Mouse (Mus musculus) intestine, embryonic 16.5 days (tissue): Measurements from ENCODE around the gene Crtac1. TPM values are rescaled to one million over a fixed set of nuclear protein-coding genes. Genes with fewer than 3 reads are reported as not detected.

Experiments used
- ATAC-seq: fragments of 200-750 bp; cut with Nextera tagmentation; 2 replicates; pipeline ENCODE4 v1.8.0; 2017; ENCODE audit warnings: moderate TSS enrichment, moderate library complexity
- H3K27ac ChIP-seq: fragments of 300-500 bp; sonication (generic); 2 replicates; pipeline ENCODE4 v1.5.1; 2014; ENCODE audit warnings: mild to moderate bottlenecking, low read length
- H3K27me3 ChIP-seq: fragments of 300-500 bp; sonication (generic); replicated peaks from 2 replicates; pipeline ENCODE4 v1.6.1; 2014; ENCODE audit warnings: low read length, control low read depth, mixed read lengths; ENCODE audit not compliant: control insufficient read depth, insufficient read depth
- H3K36me3 ChIP-seq: fragments of 300-500 bp; sonication (generic); 2 replicates; pipeline ENCODE4 v1.6.1; 2014; ENCODE audit warnings: low read length, control low read depth; ENCODE audit not compliant: control insufficient read depth, insufficient read depth
- H3K4me1 ChIP-seq: fragments of 300-500 bp; sonication (generic); 2 replicates; pipeline ENCODE4 v1.6.1; 2014; ENCODE audit warnings: low read length, control low read depth, mixed read lengths; ENCODE audit not compliant: control insufficient read depth, insufficient read depth
- H3K4me2 ChIP-seq: fragments of 300-500 bp; sonication (generic); 2 replicates; pipeline ENCODE4 v1.6.1; 2014; ENCODE audit warnings: low read depth, low read length, control low read depth
- H3K4me3 ChIP-seq: fragments of 300-500 bp; sonication (generic); 2 replicates; pipeline ENCODE4 v1.5.1; 2014; ENCODE audit warnings: mild to moderate bottlenecking, low read length
- H3K9ac ChIP-seq: fragments of 300-500 bp; sonication (generic); 2 replicates; pipeline ENCODE4 v1.6.1; 2014; ENCODE audit warnings: low read depth, low read length
- H3K9me3 ChIP-seq: fragments of 300-500 bp; sonication (generic); 2 replicates; pipeline ENCODE4 v1.6.1; 2016; ENCODE audit warnings: low read length, control low read depth; ENCODE audit not compliant: control insufficient read depth
- WGBS: fragments of 180-500 bp; shearing (Covaris S2); extraction: QIAGEN DNeasy Blood & Tissue Kit; methylation state at CpG from one replicate; pipeline ENCODE4 v1.1.7; 2014; 5-methylcytosine and 5-hydroxymethylcytosine counted together
- polyA plus RNA-seq: library from polyadenylated mRNA; unstranded; fragments of >200 nt; fragmentation: Nextera tagmentation; extraction: Ambion mirVana; gene quantifications from 2 replicates; pipeline ENCODE4 v1.2.1, GENCODE M21; 2015

Gene Crtac1
- polyA plus RNA-seq, 1 experiment from 2014 or later: 5.6 TPM

DNA sequence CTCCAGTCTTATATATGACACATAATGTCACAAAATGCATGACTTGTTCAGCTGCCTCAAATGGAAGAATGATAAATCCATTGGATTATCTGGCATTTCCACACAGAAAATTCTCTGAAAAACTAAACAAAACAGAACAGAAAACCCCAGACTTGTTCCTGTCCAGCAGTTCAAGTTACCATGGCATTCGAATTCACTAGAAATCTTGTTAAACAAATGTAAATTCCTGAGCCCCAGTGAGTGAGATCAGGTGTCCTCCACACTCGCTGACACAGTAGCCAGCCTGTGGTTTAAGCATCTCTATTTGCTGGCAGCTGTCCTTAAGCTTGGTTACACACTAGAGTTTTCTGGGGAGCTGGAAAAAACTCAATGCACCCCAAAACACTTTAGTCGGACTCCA, 168.1 kb downstream of the Crtac1 start:
- Histone ChIP-seq H3K9me3 (no peaks in the 10 kb centered on the region), H3K4me3 (no peak overlapping the region), H3K4me2 (no peak overlapping the region), H3K36me3 (no peaks in the 10 kb centered on the region), H3K27me3 (no peaks in the 10 kb centered on the region), H3K9ac (no peak overlapping the region), H3K27ac (no peak overlapping the region), H3K4me1 (no peaks in the 10 kb centered on the region)
- WGBS: 47% methylated on average over 3 of the region's 3 CpGs
- no peak for ATAC-seq

DNA sequence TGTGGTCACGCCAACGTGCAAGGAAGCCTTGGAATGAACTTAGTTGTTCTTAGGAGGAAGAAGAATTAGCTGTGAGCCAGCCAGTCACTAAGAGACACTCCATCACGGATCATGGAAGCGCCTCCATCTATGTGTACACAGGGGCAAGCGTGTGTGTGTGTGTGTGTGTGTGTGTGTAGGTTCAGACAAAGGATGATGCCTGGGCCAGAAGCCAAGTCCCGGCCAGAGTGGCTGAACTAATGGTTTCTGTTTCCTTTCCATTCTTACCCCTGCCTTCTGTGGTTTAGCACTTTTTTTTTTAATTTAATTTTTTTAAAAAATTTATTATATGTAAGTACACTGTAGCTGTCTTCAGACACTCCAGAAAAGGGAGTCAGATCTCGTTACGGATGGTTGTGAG, 171.1 kb downstream of the Crtac1 start:
- no peaks in the 10 kb centered on the region for H3K9me3 ChIP-seq
- no peaks in the 10 kb centered on the region for H3K36me3 ChIP-seq
- H3K27me3 ChIP-seq: no peaks in the 10 kb centered on the region
- H3K4me2 ChIP-seq: no peak overlapping the region
- no peak overlapping the region for H3K4me3 ChIP-seq
- H3K9ac ChIP-seq: no peak overlapping the region
- no peaks in the 10 kb centered on the region for H3K4me1 ChIP-seq
- ATAC-seq: no peak
- H3K27ac ChIP-seq: no peak overlapping the region
- WGBS: 73% methylated on average over 8 of the region's 8 CpGs

DNA sequence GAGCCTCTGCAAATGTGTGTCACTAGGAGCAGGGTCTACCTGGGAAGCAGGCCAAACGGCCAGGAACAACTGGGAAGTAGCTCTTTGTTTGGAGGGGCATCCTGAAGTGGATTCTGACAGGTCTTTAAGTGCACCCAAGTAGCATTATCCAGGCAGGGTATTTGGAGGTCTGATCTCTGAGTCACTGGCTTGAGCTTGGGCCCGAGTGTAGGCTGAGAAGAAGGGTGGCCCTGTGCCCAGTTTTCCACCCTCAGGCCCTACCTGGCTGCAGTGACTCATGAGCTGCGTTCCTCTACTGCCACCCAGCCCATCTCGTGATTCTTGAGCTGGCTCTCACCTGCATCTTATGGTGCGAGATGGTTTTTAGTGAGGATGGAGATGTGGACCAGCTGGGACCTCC, 173.0 kb downstream of the Crtac1 start:
- Histone ChIP-seq H3K9me3 (no peaks in the 10 kb centered on the region), H3K4me3 (no peak overlapping the region), H3K27me3 (no peaks in the 10 kb centered on the region; the same call in 1 of the 2 replicates), H3K27ac (no peak overlapping the region), H3K4me1 (no peaks in the 10 kb centered on the region), H3K4me2 (no peak overlapping the region), H3K36me3 (no peaks in the 10 kb centered on the region), H3K9ac (no peak overlapping the region)
- 73% methylated on average over 5 of the region's 5 CpGs for WGBS
- no peak for ATAC-seq

DNA sequence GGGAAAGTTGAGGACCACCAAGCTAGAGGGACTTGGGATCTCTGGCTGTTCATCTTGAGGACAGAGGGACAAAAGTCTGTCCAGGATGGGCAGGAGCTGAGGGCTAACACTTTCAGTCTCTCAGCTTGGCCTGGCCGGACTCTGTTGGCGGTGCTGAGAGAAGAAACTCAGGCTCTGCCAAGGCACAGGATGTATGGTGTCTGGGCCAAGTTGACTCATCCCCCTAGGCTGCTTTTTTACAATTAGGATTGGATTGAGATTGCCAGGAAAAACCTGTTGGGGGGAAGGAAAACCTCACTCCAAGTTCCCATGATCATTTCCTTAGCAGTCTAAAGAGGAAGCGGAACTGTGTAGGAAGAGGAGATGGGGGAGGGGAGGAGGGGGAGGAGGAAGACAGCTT, 173.6 kb downstream of the Crtac1 start:
- 72% methylated on average over 3 of the region's 3 CpGs for WGBS

DNA sequence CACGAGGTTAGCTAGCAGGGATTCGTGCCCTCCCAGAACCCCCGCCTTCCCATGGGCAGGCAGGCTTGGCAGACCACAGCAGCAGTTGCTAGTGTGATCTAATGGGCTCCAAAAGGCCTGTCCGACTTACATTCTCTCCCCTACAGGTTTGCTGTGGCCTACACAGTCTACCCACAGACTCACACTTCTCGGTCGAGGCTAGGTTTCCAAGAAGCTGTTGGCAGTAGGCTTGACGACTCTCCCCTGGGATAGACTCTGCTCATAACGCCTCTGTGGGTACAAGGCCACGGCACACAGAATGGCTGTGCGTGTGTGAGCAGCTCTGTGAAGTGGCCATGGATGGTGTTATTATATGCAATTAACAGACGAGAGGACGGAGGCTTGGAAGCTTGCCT, 174.3 kb downstream of the Crtac1 start:
- no peak overlapping the region for H3K9ac ChIP-seq
- no peak overlapping the region for H3K4me3 ChIP-seq
- H3K9me3 ChIP-seq: no peaks in the 10 kb centered on the region
- H3K4me1 ChIP-seq: no peaks in the 10 kb centered on the region
- H3K27ac ChIP-seq: no peak overlapping the region
- WGBS: 84% methylated on average over 12 of the region's 12 CpGs
- no peak overlapping the region for H3K4me2 ChIP-seq
- ATAC-seq: no peak
- no peaks in the 10 kb centered on the region; the same call in 1 of the 2 replicates for H3K27me3 ChIP-seq
- no peaks in the 10 kb centered on the region for H3K36me3 ChIP-seq

More for the DNA sequence above, 173.6 kb downstream of the Crtac1 start:
- Histone ChIP-seq H3K4me2 (no peak overlapping the region), H3K4me1 (no peaks in the 10 kb centered on the region), H3K27ac (no peak overlapping the region), H3K36me3 (no peaks in the 10 kb centered on the region), H3K4me3 (no peak overlapping the region), H3K9me3 (no peaks in the 10 kb centered on the region), H3K27me3 (no peaks in the 10 kb centered on the region; the same call in 1 of the 2 replicates), H3K9ac (no peak overlapping the region)
- ATAC-seq: no peak

DNA sequence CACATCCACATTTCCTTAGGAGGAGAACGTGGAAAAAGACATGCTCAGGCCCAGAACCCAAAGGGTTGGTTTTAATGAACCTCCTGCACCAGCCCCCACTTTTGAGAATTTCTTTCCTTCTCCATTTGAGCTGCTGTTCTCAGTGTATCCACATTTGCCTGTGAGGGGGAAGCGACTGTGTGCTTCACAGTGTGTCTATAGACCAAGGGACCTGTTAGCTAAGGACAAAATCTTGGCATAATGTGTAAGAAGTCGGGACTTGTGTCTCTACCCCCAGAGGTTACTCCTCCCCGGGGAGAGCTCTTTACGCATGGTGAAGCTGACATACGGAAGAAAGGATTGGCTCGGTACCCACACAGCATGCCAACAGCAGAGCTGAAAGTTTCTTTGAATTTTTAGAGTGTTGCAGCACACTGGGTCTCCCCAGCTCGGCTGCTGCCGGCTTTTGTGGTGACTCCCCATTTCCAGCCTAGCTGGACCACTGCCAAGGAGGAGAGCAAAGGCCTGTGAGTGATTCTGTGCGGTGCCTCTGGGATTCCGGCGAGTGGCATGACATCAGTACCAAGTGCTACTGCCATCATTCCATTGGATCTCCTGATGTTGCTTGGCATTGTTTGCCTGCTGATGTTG, 174.9 kb downstream of the Crtac1 start:
- H3K27ac ChIP-seq: no peak overlapping the region
- no peak overlapping the region for H3K4me3 ChIP-seq
- H3K4me2 ChIP-seq: no peak overlapping the region
- H3K9ac ChIP-seq: no peak overlapping the region
- no peaks in the 10 kb centered on the region for H3K9me3 ChIP-seq
- no peak for ATAC-seq
- H3K27me3 ChIP-seq: no peaks in the 10 kb centered on the region; the same call in 1 of the 2 replicates
- no peaks in the 10 kb centered on the region for H3K4me1 ChIP-seq
- no peaks in the 10 kb centered on the region for H3K36me3 ChIP-seq
- 82% methylated on average over 12 of the region's 12 CpGs for WGBS

DNA sequence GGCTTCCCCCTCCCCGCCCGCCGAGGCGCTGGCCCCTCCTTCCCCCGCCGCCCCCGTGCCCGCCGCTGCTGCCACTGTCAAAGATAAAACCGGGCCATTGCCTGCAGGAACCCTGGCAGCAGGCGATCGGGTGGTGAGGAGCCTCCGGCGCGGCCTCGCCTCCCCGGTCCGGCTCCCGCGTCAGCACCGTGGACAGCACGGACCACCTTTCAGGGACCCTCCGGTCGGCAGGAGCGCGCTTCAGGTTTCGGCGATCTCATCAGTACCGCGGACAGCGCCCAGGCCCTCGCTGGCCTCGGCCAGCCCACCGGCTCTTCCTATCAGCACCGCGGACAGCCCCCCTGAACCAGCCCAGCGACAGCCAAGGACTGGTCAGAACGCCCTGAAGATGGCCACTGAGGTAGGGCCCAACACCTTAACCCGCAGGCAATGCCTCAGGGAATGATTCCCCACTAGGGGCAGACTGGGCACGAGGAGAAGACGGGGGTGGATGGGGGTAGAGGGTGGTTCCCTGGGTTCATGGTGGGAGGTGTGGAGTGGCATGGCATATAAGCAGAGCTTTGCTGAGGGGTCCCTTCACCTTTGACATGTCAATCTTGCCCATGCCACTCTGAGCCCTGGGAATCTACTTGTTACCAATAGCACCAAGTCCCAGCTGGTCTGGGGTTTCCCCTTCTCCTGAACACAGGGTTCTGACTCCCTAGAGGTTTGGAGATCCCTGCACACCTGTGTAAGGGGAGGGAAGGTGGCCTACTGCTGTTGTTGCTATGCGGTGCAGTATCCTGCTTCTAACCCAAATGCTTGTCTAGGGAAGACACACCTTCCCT, 175.6 kb downstream of the Crtac1 start:
- H3K4me1 ChIP-seq: no peaks in the 10 kb centered on the region
- no peak overlapping the region for H3K9ac ChIP-seq
- H3K4me2 ChIP-seq: peak overlapping the region; percentile 75
- peak; percentile 87 for ATAC-seq
- no peaks in the 10 kb centered on the region for H3K9me3 ChIP-seq
- 4% methylated on average over 37 of the region's 42 CpGs for WGBS
- peak overlapping the region; percentile 42 for H3K4me3 ChIP-seq
- H3K36me3 ChIP-seq: no peaks in the 10 kb centered on the region
- no peak overlapping the region for H3K27ac ChIP-seq
- no peaks in the 10 kb centered on the region; the same call in 1 of the 2 replicates for H3K27me3 ChIP-seq

DNA sequence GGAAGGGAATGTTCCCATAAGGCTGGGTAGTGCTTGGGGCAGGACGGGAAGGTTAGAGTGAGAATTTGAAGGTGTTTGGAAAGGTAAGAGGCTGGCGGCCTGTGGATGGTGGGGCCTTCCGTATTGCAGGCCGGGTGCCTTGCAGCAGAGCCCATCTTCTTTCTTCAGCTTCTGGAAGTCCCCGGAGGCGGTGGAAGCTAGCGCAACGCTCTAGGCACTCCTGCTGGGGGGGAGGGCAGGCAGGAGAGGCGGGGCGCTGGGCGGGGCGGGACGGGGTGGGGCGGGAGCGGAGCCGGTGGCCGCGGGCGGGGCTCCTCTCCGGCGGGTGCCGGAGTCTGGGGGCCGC, 176.2 kb downstream of the Crtac1 start:
- 2% methylated on average over 5 of the region's 23 CpGs for WGBS
- Histone ChIP-seq H3K9ac (no peak overlapping the region), H3K27me3 (no peaks in the 10 kb centered on the region; the same call in 1 of the 2 replicates), H3K4me1 (no peaks in the 10 kb centered on the region), H3K9me3 (no peaks in the 10 kb centered on the region), H3K4me3 (peak overlapping the region; percentile 42), H3K4me2 (peak overlapping the region; percentile 75), H3K36me3 (no peaks in the 10 kb centered on the region), H3K27ac (no peak overlapping the region)
- ATAC-seq: peak; percentile 77

DNA sequence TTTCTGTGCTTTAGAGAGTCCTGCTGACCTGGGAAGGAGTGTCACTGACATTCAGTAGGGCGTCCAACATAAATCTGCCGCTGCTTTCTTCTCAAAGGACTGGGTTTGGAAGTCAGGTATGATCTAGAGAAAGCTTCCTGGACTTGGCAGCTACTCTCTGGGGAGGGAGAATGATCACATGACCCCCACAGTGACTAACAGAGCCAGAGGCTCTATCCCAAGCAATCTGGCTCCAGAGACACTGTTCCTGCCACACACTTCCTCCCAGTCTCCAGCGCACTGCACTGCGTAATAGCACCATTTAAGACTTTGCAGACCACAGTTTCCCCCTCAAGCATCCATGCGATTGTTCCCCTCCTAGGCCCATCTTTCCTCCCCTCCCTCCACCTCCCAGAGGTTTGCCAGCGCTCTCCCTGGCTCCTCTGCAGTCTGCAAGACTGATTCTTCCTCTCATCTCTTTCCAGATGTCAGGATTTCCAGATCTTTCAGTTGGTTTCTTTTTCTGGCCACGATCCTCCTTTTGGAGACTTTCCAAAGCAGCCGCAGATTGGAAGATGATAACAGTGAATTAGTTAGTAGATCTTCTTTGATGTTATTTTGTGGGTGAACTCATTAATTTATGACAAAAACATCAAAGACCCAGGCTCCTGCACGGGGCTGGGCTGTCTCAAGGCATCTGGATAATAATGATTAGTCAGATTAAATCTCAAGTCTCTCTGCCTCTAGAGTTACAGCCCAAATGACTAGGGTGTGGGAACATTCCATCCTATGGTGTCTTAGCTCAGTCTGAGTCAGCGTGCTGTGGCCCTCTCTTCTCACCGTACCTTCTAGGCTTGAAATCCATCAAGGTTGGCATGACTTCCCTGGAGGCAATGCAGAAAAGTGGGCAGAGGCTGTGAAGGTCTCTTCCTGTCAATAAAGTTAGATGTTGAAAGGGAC, 181.3 kb downstream of the Crtac1 start:
- Histone ChIP-seq H3K4me1 (no peaks in the 10 kb centered on the region), H3K36me3 (no peaks in the 10 kb centered on the region), H3K27ac (no peak overlapping the region), H3K27me3 (no peaks in the 10 kb centered on the region; the same call in 1 of the 2 replicates), H3K9ac (no peak overlapping the region), H3K4me2 (no peak overlapping the region), H3K4me3 (no peak overlapping the region), H3K9me3 (no peaks in the 10 kb centered on the region)
- ATAC-seq: no peak
- WGBS: 69% methylated on average over 11 of the region's 11 CpGs
